Mouse (Mus musculus) adrenal gland, postnatal 4 days (tissue): ENCODE results near the gene Bptf. TPM values are rescaled to one million over a fixed set of nuclear protein-coding genes. Genes with fewer than 3 reads are reported as not detected.
"Not testable (repeated sequence)": the region's sequence is repeated elsewhere in the genome, so short reads cannot be mapped to it uniquely, and the experiment has no call there.

ENCODE experiments used
- DNase-seq, 2 experiments: peaks; one replicate each; pipeline ENCODE4 v3.0.0; 2021 to 2022; ENCODE audit warnings: low spot score in 2 of 2, mixed read lengths in 2 of 2
- total RNA-seq, 2 experiments: library from RNA; stranded (reverse); gene quantifications; 2 replicates each; pipeline ENCODE4 v1.2.3; 2021

The Bptf gene
- total RNA-seq, 2 experiments from 2014 or later = 51.6 to 55.4 TPM

DNA sequence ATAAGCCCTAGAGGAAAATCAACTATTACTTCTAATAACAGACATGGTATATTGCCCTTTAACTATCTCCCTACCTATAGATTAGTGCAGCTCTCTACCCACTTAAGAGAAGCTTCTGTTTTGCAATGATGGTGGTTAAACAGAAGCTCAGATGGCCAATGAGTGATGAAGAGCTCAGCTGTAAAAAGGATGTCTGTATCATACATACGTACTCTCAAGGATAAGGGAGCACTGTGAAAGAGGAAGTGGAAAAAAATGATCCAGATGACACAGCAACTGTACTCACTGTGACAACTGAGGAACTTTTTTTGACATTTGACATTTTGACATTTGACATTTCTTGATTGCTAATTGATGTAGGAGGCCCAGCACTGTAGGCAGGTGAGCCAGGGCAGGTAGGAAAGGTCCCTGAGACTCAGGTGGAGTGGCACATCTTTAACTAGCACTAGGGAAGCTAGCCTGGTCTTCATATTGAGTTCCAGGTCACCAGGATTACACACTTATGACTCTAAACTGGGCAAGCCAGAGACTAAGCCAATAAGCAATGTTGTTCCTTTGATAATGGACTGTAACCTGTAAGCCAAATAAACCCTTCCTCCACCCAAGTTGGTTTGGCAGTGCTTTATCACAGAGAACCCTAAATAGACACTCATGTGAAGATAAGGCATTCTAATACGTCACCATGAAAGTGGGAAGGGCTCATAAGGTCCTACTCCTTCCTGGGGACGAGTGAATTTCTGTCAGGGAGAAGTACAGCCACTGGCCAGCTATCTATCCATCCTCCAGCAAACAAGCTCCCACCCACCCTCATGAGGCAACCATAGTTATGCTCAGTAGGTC is 137.5 kb downstream of the Bptf start:
- no peak for DNase-seq

DNA sequence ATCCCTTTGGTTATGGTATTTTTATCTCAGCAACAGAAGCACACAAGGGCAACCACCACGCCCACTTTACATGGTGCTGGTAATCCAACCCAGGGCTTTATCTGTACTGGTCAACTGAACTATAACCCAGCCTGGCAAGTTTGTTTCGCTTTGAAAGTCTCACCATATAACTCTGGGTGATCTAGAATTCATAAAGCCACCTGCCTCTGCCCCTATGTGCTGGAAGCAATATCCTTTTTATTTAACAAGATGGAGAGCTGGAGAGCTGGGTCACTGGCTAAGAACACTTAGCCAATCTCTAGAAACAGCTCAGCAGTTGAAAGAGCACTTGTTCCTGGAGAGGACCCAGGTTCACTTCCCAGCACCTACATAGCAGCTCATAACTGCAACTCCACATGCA is 144.5 kb downstream of the Bptf start:
- no peak for DNase-seq

DNA sequence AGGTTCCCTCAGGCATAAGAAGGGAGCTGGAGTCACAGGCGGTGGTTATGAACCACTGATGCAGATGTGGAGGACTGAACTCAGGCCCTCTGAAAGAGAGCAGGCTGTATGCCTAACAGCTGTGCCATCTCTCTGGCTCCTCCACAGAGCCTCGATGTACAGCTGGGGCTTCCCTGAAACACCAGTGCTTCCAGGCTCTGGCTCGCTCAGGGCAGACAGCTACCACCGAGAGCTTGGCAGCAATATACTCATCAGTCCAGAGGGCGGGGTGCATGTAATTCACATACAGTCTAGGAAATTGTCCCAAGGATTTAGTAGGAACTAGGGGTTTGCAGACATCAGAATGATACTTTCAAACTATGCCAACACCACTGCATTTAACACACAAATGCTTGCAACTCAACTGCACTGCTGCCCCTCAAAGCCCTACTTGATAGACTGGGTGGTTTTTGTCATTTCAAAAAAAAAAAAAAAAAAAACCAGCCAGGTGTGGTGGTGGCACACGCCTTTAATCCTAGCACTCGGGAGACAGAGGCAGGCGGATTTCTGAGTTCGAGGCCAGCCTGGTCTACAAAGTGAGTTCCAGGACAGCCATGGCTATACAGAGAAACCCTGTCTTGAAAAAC is 145.8 kb downstream of the Bptf start:
- not testable (repeated sequence) for DNase-seq

Other genes starting within 250 kb of the Bptf start
- gene Smurf2, start 211.4 kb downstream of the Bptf start, total RNA-seq = 10 to 100 TPM; 40.9 to 44.5 TPM
- gene Kpna2, start 132.6 kb downstream of the Bptf start, total RNA-seq = 10 to 100 TPM; 52.5 to 54.6 TPM
- gene 1810010H24Rik, start 106.4 kb downstream of the Bptf start, total RNA-seq = 1 to 10 TPM; 3.2 to 6.3 TPM
- gene Nol11, start 57.3 kb upstream of the Bptf start, total RNA-seq = 10 to 100 TPM; 27.0 to 27.3 TPM